20 mouse cellular contexts compared by ENCODE assay signal in genomic region chr2:57496315-57496954, GRCm38 (mm10).
A peak's percentile ranks its signal among the peaks of the same experiment; 100 is the strongest.
DNase-seq lines count a peak whose midpoint lies in the region; ATAC-seq and TF ChIP-seq lines count a peak whose summit lies in the region.
"Had no signal": no experiment of that assay in that cellular context is flagged by ENCODE, and none has a peak within 500 bp of the region (broad histone marks: within the 10 kb centered on the region; RNA-seq: fewer than 3 reads in every experiment).

No protein-coding gene starts in this region.

- H3K4me2 ChIP-seq in intestine, embryonic 14.5 days (ENCODE audit: low read length), result no peak overlapping the region
- H3K4me2 ChIP-seq in intestine, postnatal 0 days (replicated peaks; ENCODE audit: low read depth), result no peak overlapping the region
- no peak overlapping the region for H3K4me2 ChIP-seq in stomach, embryonic 15.5 days
- H3K4me2 ChIP-seq: forebrain, embryonic 13.5 days; heart, embryonic 11.5 days; hindbrain, embryonic 12.5 days; hindbrain, embryonic 15.5 days had no signal

- no peaks in the 10 kb centered on the region for H3K9me3 ChIP-seq in intestine, embryonic 14.5 days (ENCODE audit: control insufficient read depth, low read length)
- no peaks in the 10 kb centered on the region for H3K9me3 ChIP-seq in intestine, postnatal 0 days (ENCODE audit: control insufficient read depth)
- no peaks in the 10 kb centered on the region for H3K9me3 ChIP-seq in stomach, embryonic 15.5 days
- H3K9me3 ChIP-seq: forebrain, embryonic 10.5 days; forebrain, embryonic 13.5 days; hindbrain, embryonic 12.5 days; hindbrain, embryonic 15.5 days had no signal

- no peaks in the 10 kb centered on the region for H3K27me3 ChIP-seq in intestine, embryonic 14.5 days (replicated peaks; ENCODE audit: control insufficient read depth, insufficient read depth, low read length)
- H3K27me3 ChIP-seq in intestine, postnatal 0 days (replicated peaks; ENCODE audit: control insufficient read depth, insufficient read depth, low read length), result no peaks in the 10 kb centered on the region
- H3K27me3 ChIP-seq in stomach, embryonic 15.5 days (replicated peaks), result no peaks in the 10 kb centered on the region
- H3K27me3 ChIP-seq: forebrain, embryonic 13.5 days; hindbrain, embryonic 12.5 days; hindbrain, embryonic 15.5 days had no signal

- no peaks in the 10 kb centered on the region for H3K4me1 ChIP-seq in intestine, embryonic 14.5 days (replicated peaks; ENCODE audit: control insufficient read depth, insufficient read depth, low read length)
- no peaks in the 10 kb centered on the region for H3K4me1 ChIP-seq in intestine, postnatal 0 days (replicated peaks; ENCODE audit: control insufficient read depth, insufficient read depth, low read length)
- no peaks in the 10 kb centered on the region for H3K4me1 ChIP-seq in stomach, embryonic 15.5 days
- H3K4me1 ChIP-seq: hindbrain, embryonic 12.5 days; hindbrain, embryonic 15.5 days had no signal

- no peak overlapping the region for H3K27ac ChIP-seq in intestine, embryonic 14.5 days (ENCODE audit: low read depth)
- H3K27ac ChIP-seq in intestine, postnatal 0 days (ENCODE audit: low read depth, low read length), result no peak overlapping the region
- H3K27ac ChIP-seq in stomach, embryonic 15.5 days, result no peak overlapping the region
- H3K27ac ChIP-seq: forebrain, embryonic 10.5 days; forebrain, embryonic 13.5 days; hindbrain, embryonic 12.5 days; hindbrain, embryonic 15.5 days had no signal

- no peak overlapping the region for H3K4me3 ChIP-seq in intestine, embryonic 14.5 days (ENCODE audit: low read depth, low read length)
- no peak overlapping the region for H3K4me3 ChIP-seq in intestine, postnatal 0 days (ENCODE audit: low read depth, low read length)
- no peak overlapping the region for H3K4me3 ChIP-seq in stomach, embryonic 15.5 days (replicated peaks)
- H3K4me3 ChIP-seq: forebrain, embryonic 10.5 days; forebrain, embryonic 13.5 days; hindbrain, embryonic 12.5 days; hindbrain, embryonic 15.5 days had no signal

- peak; percentile 76; the same call in 1 of the 2 replicates for ATAC-seq in intestine, embryonic 14.5 days (replicated peaks; ENCODE audit: low FRiP score, low TSS enrichment, low read depth)
- peak; percentile 87 for ATAC-seq in intestine, postnatal 0 days
- peak; percentile 68; the same call in 1 of the 2 replicates for ATAC-seq in stomach, embryonic 15.5 days (ENCODE audit: insufficient read depth, low FRiP score, low read depth)
- ATAC-seq: activated CD4-positive, CD25-positive, alpha-beta regulatory T cell, adult 4 months; forebrain, embryonic 13.5 days; forebrain, embryonic 16.5 days had no signal

- WGBS in intestine, embryonic 14.5 days, result 58% methylated on average over 2 of the region's 2 CpGs
- 30% methylated on average over 2 of the region's 2 CpGs for WGBS in intestine, postnatal 0 days
- 57% methylated on average over 2 of the region's 2 CpGs for WGBS in stomach, embryonic 15.5 days

- TF ChIP-seq CTCF in intestine, postnatal 0 days (IDR thresholded peaks at IDR 0.05; ENCODE audit: low read depth), result no peak

- DNase-seq in intestine, embryonic 14.5 days (ENCODE audit: low spot score), result no peak
- DNase-seq in heart, adult 11 months, result no peak
- DNase-seq in layer of hippocampus, adult 9-10 months (ENCODE audit: low spot score), result no peak
- no peak for DNase-seq in thymus, postnatal 4 days
- DNase-seq: adrenal gland, adult 8-10 months; adrenal gland, postnatal 36 days; cerebellum, adult 18-20 months; cerebellum, adult 9-10 months; cerebellum, postnatal 14 days; gastrocnemius, postnatal 10 days; gastrocnemius, postnatal 36 days had no signal

- no peaks in the 10 kb centered on the region for H3K36me3 ChIP-seq in intestine, embryonic 14.5 days (ENCODE audit: control insufficient read depth, insufficient read depth, low read length)
- no peaks in the 10 kb centered on the region for H3K36me3 ChIP-seq in intestine, postnatal 0 days (ENCODE audit: control insufficient read depth, insufficient read depth)
- no peaks in the 10 kb centered on the region for H3K36me3 ChIP-seq in stomach, embryonic 15.5 days
- H3K36me3 ChIP-seq: forebrain, embryonic 10.5 days; hindbrain, embryonic 12.5 days; hindbrain, embryonic 15.5 days had no signal

- H3K9ac ChIP-seq in intestine, embryonic 14.5 days (ENCODE audit: low read length), result no peak overlapping the region
- H3K9ac ChIP-seq in intestine, postnatal 0 days (ENCODE audit: low read depth, low read length), result no peak overlapping the region
- H3K9ac ChIP-seq in stomach, embryonic 15.5 days, result no peak overlapping the region
- H3K9ac ChIP-seq: forebrain, embryonic 13.5 days; hindbrain, embryonic 12.5 days; hindbrain, embryonic 15.5 days had no signal
